Mouse (Mus musculus) forebrain, postnatal 0 days (tissue): ENCODE data around the gene Cit. TPM values are rescaled to one million over a fixed set of nuclear protein-coding genes. Genes with fewer than 3 reads are reported as not detected.

Experiments used
- ATAC-seq: fragments of 200-750 bp; cut with Nextera tagmentation; 2 replicates; pipeline ENCODE4 v1.8.0; 2017; ENCODE audit warnings: mild to moderate bottlenecking, moderate library complexity
- DNase-seq: peaks from one replicate; pipeline ENCODE4 v3.0.0-alpha.2; 2015
- H3K27ac ChIP-seq: fragments of 300-500 bp; sonication (generic); 2 replicates; pipeline ENCODE4 v1.5.1; 2014; ENCODE audit warnings: low read depth, mild to moderate bottlenecking, antibody characterized with exemption, low read length, moderate library complexity, mixed read lengths
- H3K27me3 ChIP-seq: fragments of 300-500 bp; sonication (generic); 2 replicates; pipeline ENCODE4 v1.6.1; 2014; ENCODE audit warnings: mild to moderate bottlenecking, low read length, mixed read lengths; ENCODE audit not compliant: insufficient read depth
- H3K36me3 ChIP-seq: fragments of 300-500 bp; sonication (generic); 2 replicates; pipeline ENCODE4 v1.6.1; 2014; ENCODE audit warnings: mild to moderate bottlenecking, moderate library complexity; ENCODE audit not compliant: insufficient read depth
- H3K4me1 ChIP-seq: fragments of 300-500 bp; sonication (generic); 2 replicates; pipeline ENCODE4 v1.6.1; 2014; ENCODE audit warnings: antibody characterized with exemption; ENCODE audit not compliant: insufficient read depth
- H3K4me2 ChIP-seq: fragments of 300-500 bp; sonication (generic); 2 replicates; pipeline ENCODE4 v1.6.1; 2014; ENCODE audit warnings: low read depth, mild to moderate bottlenecking, moderate library complexity
- H3K4me3 ChIP-seq: fragments of 300-500 bp; sonication (generic); 2 replicates; pipeline ENCODE4 v1.5.1; 2014; ENCODE audit warnings: low read depth, low read length, mixed read lengths
- H3K9ac ChIP-seq: fragments of 300-500 bp; sonication (generic); 2 replicates; pipeline ENCODE4 v1.6.1; 2014; ENCODE audit warnings: mild to moderate bottlenecking
- H3K9me3 ChIP-seq: fragments of 300-500 bp; sonication (generic); 2 replicates; pipeline ENCODE4 v1.6.1; 2016; ENCODE audit warnings: low read length
- CTCF ChIP-seq: sonication (generic); IDR thresholded peaks from 2 replicates; pipeline ENCODE4 v1.5.1; 2016; ENCODE audit warnings: antibody characterized with exemption, control low read depth, low read depth
- WGBS: fragments of 180-500 bp; shearing (Covaris S2); extraction: QIAGEN DNeasy Blood & Tissue Kit; methylation state at CpG from one replicate; pipeline ENCODE4 v1.1.7; 2014; 5-methylcytosine and 5-hydroxymethylcytosine counted together
- polyA plus RNA-seq: library from polyadenylated mRNA; unstranded; fragments of >200 nt; fragmentation: Nextera tagmentation; extraction: Ambion mirVana; gene quantifications from 2 replicates; pipeline ENCODE4 v1.2.1, GENCODE M21; 2015
- total RNA-seq: library from RNA; depleted of rRNA; stranded (reverse); fragments of >200 nt; gene quantifications from 2 replicates; pipeline ENCODE4 v1.2.3, GENCODE M21; 2014

Gene Cit
- total and polyA plus RNA-seq, 2 experiments from 2014 or later: 18.7 to 23.3 TPM

DNA sequence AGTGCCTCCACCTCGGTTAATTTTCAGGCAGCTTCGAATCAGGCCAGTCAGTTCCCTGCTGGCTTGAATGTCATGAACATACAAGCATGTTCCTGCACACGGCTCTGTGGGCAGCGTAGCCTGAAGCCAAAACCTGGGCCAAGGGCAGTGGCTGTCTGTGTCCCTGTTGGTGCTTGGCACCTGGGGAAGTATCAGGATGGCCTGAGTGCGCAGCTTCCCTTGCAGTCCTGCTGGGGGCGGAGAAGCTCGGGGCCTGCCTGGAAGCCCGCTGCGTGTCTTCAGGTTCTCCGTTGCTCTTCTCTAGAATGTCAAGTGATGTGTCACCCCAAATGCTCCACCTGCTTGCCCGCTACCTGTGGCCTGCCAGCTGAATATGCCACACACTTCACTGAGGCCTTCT lies 140.0 kb downstream of the Cit start:
- Histone ChIP-seq H3K4me2 (no peak overlapping the region), H3K36me3 (peaks cover 20% of the 10 kb centered on the region), H3K4me1 (no peaks in the 10 kb centered on the region), H3K4me3 (no peak overlapping the region), H3K9me3 (no peaks in the 10 kb centered on the region), H3K27ac (no peak overlapping the region), H3K27me3 (no peaks in the 10 kb centered on the region), H3K9ac (no peak overlapping the region)
- no peak for ATAC-seq
- no peak for TF ChIP-seq CTCF
- no peak for DNase-seq
- 94% methylated on average over 11 of the region's 11 CpGs for WGBS

DNA sequence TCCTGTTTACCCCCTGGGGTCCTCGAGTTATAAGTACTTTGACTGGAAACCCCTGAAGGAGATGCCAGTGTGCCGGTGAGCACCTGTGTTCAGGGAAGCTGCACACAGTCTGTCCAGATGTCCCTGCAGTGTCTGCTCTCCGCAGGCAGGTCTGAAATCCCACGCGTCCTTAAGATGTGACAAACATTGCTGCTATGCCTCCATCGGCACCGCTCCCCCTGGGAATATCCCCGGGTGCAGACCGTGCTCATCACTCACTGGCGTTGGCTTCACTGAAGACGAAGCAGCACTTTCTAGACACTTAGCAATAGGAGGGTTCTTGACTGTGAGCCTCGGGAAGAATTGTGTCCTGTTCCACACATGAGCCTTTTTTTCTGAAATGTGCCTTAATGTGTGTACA lies 142.2 kb downstream of the Cit start:
- no peak overlapping the region for H3K4me2 ChIP-seq
- H3K9ac ChIP-seq: no peak overlapping the region
- H3K36me3 ChIP-seq: peaks cover 33% of the 10 kb centered on the region
- H3K9me3 ChIP-seq: peaks cover 9% of the 10 kb centered on the region
- no peaks in the 10 kb centered on the region for H3K27me3 ChIP-seq
- no peak for TF ChIP-seq CTCF
- ATAC-seq (no peak), DNase-seq (no peak)
- no peak overlapping the region for H3K27ac ChIP-seq
- H3K4me1 ChIP-seq: no peaks in the 10 kb centered on the region
- H3K4me3 ChIP-seq: no peak overlapping the region
- 88% methylated on average over 12 of the region's 12 CpGs for WGBS

- H3K36me3 ChIP-seq: peaks cover 35% of the 10 kb centered on the region
- no peaks in the 10 kb centered on the region for H3K27me3 ChIP-seq
- H3K9ac ChIP-seq: no peak overlapping the region
- DNase-seq (no peak), ATAC-seq (no peak)
- H3K4me3 ChIP-seq: no peak overlapping the region
- WGBS: 95% methylated on average over 11 of the region's 11 CpGs
- no peak for TF ChIP-seq CTCF
- peaks cover 9% of the 10 kb centered on the region for H3K9me3 ChIP-seq
- H3K27ac ChIP-seq: no peak overlapping the region
- H3K4me1 ChIP-seq: no peaks in the 10 kb centered on the region
- no peak overlapping the region for H3K4me2 ChIP-seq
Measured at GRCm38 (mm10) chr5:115991717-115992116, 146.6 kb downstream of the Cit start.

GRCm38 (mm10) chr5:115994101-115994500 lies 149.0 kb downstream of the Cit start:
- Histone ChIP-seq H3K4me1 (no peaks in the 10 kb centered on the region), H3K9me3 (peaks cover 9% of the 10 kb centered on the region), H3K9ac (no peak overlapping the region), H3K27ac (no peak overlapping the region), H3K4me2 (no peak overlapping the region), H3K27me3 (no peaks in the 10 kb centered on the region), H3K36me3 (peaks cover 25% of the 10 kb centered on the region), H3K4me3 (no peak overlapping the region)
- ATAC-seq: no peak
- no peak for DNase-seq
- TF ChIP-seq CTCF: no peak
- WGBS: 77% methylated on average over 15 of the region's 15 CpGs

DNA sequence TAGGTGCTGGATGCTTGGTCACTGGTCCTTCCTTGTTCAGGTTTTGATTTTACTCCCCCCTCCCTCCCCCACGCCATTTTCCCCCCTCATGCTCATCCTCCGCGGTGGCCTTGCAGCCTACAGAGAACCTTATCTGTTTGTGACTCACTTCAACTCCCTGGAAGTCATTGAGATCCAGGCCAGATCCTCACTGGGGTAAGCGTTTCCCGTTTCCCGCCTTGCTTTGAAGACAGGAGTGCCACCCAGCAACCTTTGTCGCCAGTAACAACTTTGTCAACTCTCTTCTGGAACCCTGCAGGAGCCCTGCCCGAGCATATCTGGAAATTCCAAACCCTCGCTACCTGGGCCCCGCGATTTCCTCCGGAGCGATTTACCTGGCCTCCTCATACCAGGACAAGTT lies 152.3 kb downstream of the Cit start:
- Histone ChIP-seq H3K36me3 (peaks cover 3% of the 10 kb centered on the region; the same call in 1 of the 2 replicates), H3K4me1 (no peaks in the 10 kb centered on the region), H3K27ac (no peak overlapping the region), H3K4me3 (no peak overlapping the region), H3K9me3 (no peaks in the 10 kb centered on the region), H3K4me2 (no peak overlapping the region), H3K27me3 (no peaks in the 10 kb centered on the region), H3K9ac (no peak overlapping the region)
- ATAC-seq (no peak), DNase-seq (no peak)
- no peak for TF ChIP-seq CTCF
- WGBS: 83% methylated on average over 13 of the region's 13 CpGs

DNA sequence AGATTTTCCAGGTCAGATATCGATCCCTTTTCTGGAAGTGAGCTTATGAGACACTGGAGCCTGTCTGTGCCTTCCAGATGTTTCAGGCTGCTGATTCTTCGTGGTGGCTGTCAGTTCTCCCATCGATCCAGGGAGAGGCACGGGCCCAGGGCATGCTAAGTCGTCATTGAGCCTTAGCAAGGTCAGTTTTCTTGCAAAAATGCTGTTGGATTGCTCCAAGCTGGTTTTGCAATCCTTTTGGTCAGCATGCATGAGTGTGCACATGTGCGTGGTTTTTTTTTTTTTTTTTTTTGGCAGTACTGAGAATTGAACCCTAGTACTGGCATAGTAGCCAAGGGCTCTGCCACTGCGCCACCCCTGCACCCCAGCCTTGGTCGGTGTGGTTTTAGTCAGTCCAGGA lies 158.1 kb downstream of the Cit start:
- Histone ChIP-seq H3K4me2 (no peak overlapping the region), H3K27me3 (no peaks in the 10 kb centered on the region), H3K36me3 (no peaks in the 10 kb centered on the region), H3K9me3 (no peaks in the 10 kb centered on the region), H3K9ac (no peak overlapping the region), H3K4me3 (no peak overlapping the region), H3K27ac (no peak overlapping the region), H3K4me1 (no peaks in the 10 kb centered on the region)
- WGBS: 90% methylated on average over 8 of the region's 8 CpGs
- no peak for ATAC-seq
- DNase-seq: no peak
- TF ChIP-seq CTCF: no peak

DNA sequence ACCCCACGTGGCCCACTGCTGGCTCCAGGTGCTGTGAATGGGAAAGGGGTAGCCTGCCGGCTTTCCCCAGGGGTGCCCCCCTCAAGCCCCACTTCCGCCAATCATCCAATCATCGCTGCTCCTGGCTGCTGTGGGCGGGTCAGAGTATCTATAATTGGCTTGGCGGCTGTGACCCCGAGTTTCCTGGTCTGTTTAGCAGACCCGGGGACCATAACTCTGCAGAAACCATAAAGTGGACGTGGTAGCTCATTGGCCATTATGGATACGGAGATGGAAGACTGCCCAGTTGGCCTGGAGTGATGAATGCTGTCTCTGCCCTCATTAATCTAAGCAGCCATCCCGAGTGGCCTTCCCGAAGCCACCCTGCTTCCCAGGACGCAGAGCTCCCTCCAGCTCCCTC lies 158.7 kb downstream of the Cit start:
- H3K4me2 ChIP-seq: no peak overlapping the region
- WGBS: 42% methylated on average over 13 of the region's 13 CpGs
- no peaks in the 10 kb centered on the region for H3K9me3 ChIP-seq
- no peak overlapping the region for H3K4me3 ChIP-seq
- no peak for TF ChIP-seq CTCF
- H3K27ac ChIP-seq: no peak overlapping the region
- no peak overlapping the region for H3K9ac ChIP-seq
- H3K36me3 ChIP-seq: no peaks in the 10 kb centered on the region
- no peak for DNase-seq
- H3K27me3 ChIP-seq: no peaks in the 10 kb centered on the region
- no peaks in the 10 kb centered on the region for H3K4me1 ChIP-seq
- no peak for ATAC-seq

GRCm38 (mm10) chr5:116004271-116004670 lies 159.2 kb downstream of the Cit start:
- ATAC-seq (no peak), DNase-seq (no peak)
- no peak overlapping the region for H3K27ac ChIP-seq
- H3K9ac ChIP-seq: no peak overlapping the region
- WGBS: 87% methylated on average over 10 of the region's 10 CpGs
- H3K4me2 ChIP-seq: no peak overlapping the region
- no peaks in the 10 kb centered on the region for H3K27me3 ChIP-seq
- no peaks in the 10 kb centered on the region for H3K9me3 ChIP-seq
- H3K36me3 ChIP-seq: no peaks in the 10 kb centered on the region
- no peaks in the 10 kb centered on the region for H3K4me1 ChIP-seq
- H3K4me3 ChIP-seq: no peak overlapping the region
- no peak for TF ChIP-seq CTCF
